In genomic region chr10:78232301-78232980, GRCm38 (mm10) we compare ENCODE assay signal across 16 mouse cellular contexts. TPM values are rescaled to one million over a fixed set of nuclear protein-coding genes. Genes with fewer than 3 reads are reported as not detected.
A peak's percentile ranks its signal among the peaks of the same experiment; 100 is the strongest.
DNase-seq lines count a peak whose midpoint lies in the region; ATAC-seq lines count a peak whose summit lies in the region.
"Had no signal": no experiment of that assay in that cellular context is flagged by ENCODE, and none has a peak within 500 bp of the region (broad histone marks: within the 10 kb centered on the region; RNA-seq: fewer than 3 reads in every experiment).

No protein-coding gene starts in this region.

- intact Hi-C loops in gastrocnemius, postnatal 36 days (cut with DNase I): no loop called here

- DNase-seq in gastrocnemius, adult 18-20 months (ENCODE audit: low spot score): peak; percentile 51
- no peak for DNase-seq in gastrocnemius, postnatal 36 days
- peak; percentile 71 for DNase-seq in CD4-positive helper T cell, adult 2 months (ENCODE audit: low read depth, low spot score)
- peak; percentile 25 for DNase-seq in T-cell, adult 2 months (ENCODE audit: low spot score)
- peak; percentile 34 for DNase-seq in induced T-regulatory cell, adult 2 months (ENCODE audit: low read depth)
- no peak for DNase-seq in midbrain, embryonic 14.5 days
- DNase-seq: cerebellum, adult 9-10 months; kidney, postnatal 4 days; lung, adult 18-20 months; spleen, adult 18-20 months had no signal

- H3K9me3 ChIP-seq in liver, embryonic 12.5 days (replicated peaks): no peaks in the 10 kb centered on the region
- H3K9me3 ChIP-seq in midbrain, embryonic 14.5 days (ENCODE audit: control insufficient read depth, low read length): no peaks in the 10 kb centered on the region
- H3K9me3 ChIP-seq: forebrain, embryonic 10.5 days; hindbrain, embryonic 12.5 days had no signal

- no peak overlapping the region for H3K4me2 ChIP-seq in liver, embryonic 12.5 days
- H3K4me2 ChIP-seq in midbrain, embryonic 14.5 days (ENCODE audit: low read length): no peak overlapping the region
- H3K4me2 ChIP-seq: hindbrain, embryonic 12.5 days had no signal

- no peak overlapping the region for H3K27ac ChIP-seq in liver, embryonic 12.5 days
- no peak overlapping the region for H3K27ac ChIP-seq in midbrain, embryonic 14.5 days (replicated peaks; ENCODE audit: low read depth, low read length)
- H3K27ac ChIP-seq: forebrain, embryonic 10.5 days; hindbrain, embryonic 12.5 days; stomach, postnatal 0 days had no signal

- no peak overlapping the region for H3K9ac ChIP-seq in liver, embryonic 12.5 days
- no peak overlapping the region for H3K9ac ChIP-seq in midbrain, embryonic 14.5 days (replicated peaks; ENCODE audit: low read length)
- H3K9ac ChIP-seq: hindbrain, embryonic 12.5 days had no signal

- WGBS in liver, embryonic 12.5 days (ENCODE audit: insufficient replicate concordance): 76% methylated on average over 4 of the region's 4 CpGs
- WGBS in midbrain, embryonic 14.5 days: 95% methylated on average over 4 of the region's 4 CpGs

- ATAC-seq in liver, embryonic 12.5 days: no peak
- no peak for ATAC-seq in midbrain, embryonic 14.5 days (ENCODE audit: low FRiP score, low TSS enrichment)
- ATAC-seq: Patski had no signal

- peaks cover 51% of the 10 kb centered on the region for H3K36me3 ChIP-seq in liver, embryonic 12.5 days
- H3K36me3 ChIP-seq in midbrain, embryonic 14.5 days (ENCODE audit: control insufficient read depth, insufficient read depth, low read length): peaks cover 29% of the 10 kb centered on the region

- H3K27me3 ChIP-seq in liver, embryonic 12.5 days (replicated peaks): no peaks in the 10 kb centered on the region
- no peaks in the 10 kb centered on the region for H3K27me3 ChIP-seq in midbrain, embryonic 14.5 days (ENCODE audit: control insufficient read depth, insufficient read depth, low read length)
- H3K27me3 ChIP-seq: hindbrain, embryonic 12.5 days; Patski had no signal

- peaks cover 56% of the 10 kb centered on the region for H3K4me1 ChIP-seq in liver, embryonic 12.5 days
- no peaks in the 10 kb centered on the region for H3K4me1 ChIP-seq in midbrain, embryonic 14.5 days (ENCODE audit: control insufficient read depth, insufficient read depth, low read length)
- H3K4me1 ChIP-seq: forebrain, embryonic 10.5 days; hindbrain, embryonic 12.5 days had no signal

- no peak overlapping the region for H3K4me3 ChIP-seq in liver, embryonic 12.5 days
- H3K4me3 ChIP-seq in midbrain, embryonic 14.5 days (replicated peaks; ENCODE audit: low read depth, low read length): no peak overlapping the region
- H3K4me3 ChIP-seq: forebrain, embryonic 10.5 days; hindbrain, embryonic 12.5 days; left cerebral cortex, adult 2 months had no signal

RNA-seq across cellular contexts. Expression of gene Trappc10, which starts 12.0 kb away (rescaled TPM):
- total RNA-seq in gastrocnemius, adult 18-20 months (2021): 10 to 100 TPM; 37.9 to 41.4 TPM
- 10 to 100 TPM; 32.7 to 33.1 TPM for total RNA-seq in gastrocnemius, postnatal 36 days (2021)
- 21.9 and 24.5 TPM in 2 replicates for polyA plus RNA-seq in liver, embryonic 12.5 days (2016; fragmentation: Nextera tagmentation; extraction: Ambion mirVana)
- polyA plus RNA-seq in midbrain, embryonic 14.5 days (2014; fragmentation: Nextera tagmentation; extraction: Ambion mirVana): 33.4 and 37.2 TPM in 2 replicates

RNA-seq across cellular contexts. Expression of gene Pwp2, which starts 47.5 kb away (rescaled TPM):
- 10 to 100 TPM in 1 of 2 experiments, 1 to 10 TPM in 1; 9.5 to 10.7 TPM for total RNA-seq in gastrocnemius, adult 18-20 months (2021)
- total RNA-seq in gastrocnemius, postnatal 36 days (2021): 1 to 10 TPM; 7.6 to 9.9 TPM
- 23.9 and 25.5 TPM in 2 replicates for polyA plus RNA-seq in liver, embryonic 12.5 days (2016; fragmentation: Nextera tagmentation; extraction: Ambion mirVana)
- polyA plus RNA-seq in midbrain, embryonic 14.5 days (2014; fragmentation: Nextera tagmentation; extraction: Ambion mirVana): 13.7 and 15.2 TPM in 2 replicates

Comparison
In these comparisons a context has a peak if more than half of its experiments do, and no peak if none do; other contexts are left out.
1. DNase-seq: peak in gastrocnemius, adult 18-20 months (single experiment), CD4-positive helper T cell, adult 2 months (single experiment), T-cell, adult 2 months (single experiment) and induced T-regulatory cell, adult 2 months (single experiment); none in gastrocnemius, postnatal 36 days (0 of 2) and midbrain, embryonic 14.5 days (single experiment).